Mouse (Mus musculus): Measurements from ENCODE around the gene Baz2a. TPM values are rescaled to one million over a fixed set of nuclear protein-coding genes. Genes with fewer than 3 reads are reported as not detected.
A peak's percentile ranks its signal among the peaks of the same experiment; 100 is the strongest.

Gene Baz2a
- total RNA-seq, 2 experiments from 2014 or later: 15.0 to 40.3 TPM

DNA sequence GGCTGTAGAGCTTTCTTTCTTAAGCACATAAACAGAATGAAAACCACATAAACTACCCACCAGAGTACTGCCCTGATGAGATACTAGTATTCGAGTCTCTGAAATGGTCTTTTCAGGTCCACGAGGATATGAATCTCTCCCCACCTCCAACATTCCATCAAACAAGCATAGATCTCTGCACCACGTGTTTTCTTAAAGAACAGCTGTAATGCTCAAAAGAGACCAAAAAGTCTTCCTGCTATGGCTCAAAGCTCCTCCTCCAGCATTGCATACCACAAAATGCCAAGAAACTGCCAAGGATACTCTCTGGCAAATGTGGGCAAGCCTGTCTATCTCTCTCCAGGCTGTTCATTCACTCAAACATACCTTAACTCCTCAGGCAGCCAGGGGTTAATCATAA, 83.9 kb downstream of the Baz2a start:
- no peak for ATAC-seq (replicated peaks; ENCODE audit: poor library complexity)

GRCm38 (mm10) chr10:128175996-128176755, 84.8 kb downstream of the Baz2a start:
- ATAC-seq (replicated peaks; ENCODE audit: poor library complexity): peak; percentile 97

- ATAC-seq (replicated peaks; ENCODE audit: poor library complexity): no peak
Observed at GRCm38 (mm10) chr10:128177316-128177715, 85.9 kb downstream of the Baz2a start.

Other genes with a start within 250 kb of the Baz2a start
- gene Rdh19, start 241.6 kb upstream of the Baz2a start, total RNA-seq (2015): not detected in 2 replicates
- not detected in 2 replicates for gene Rdh19, start 241.6 kb upstream of the Baz2a start, total RNA-seq (2017)
- gene Rdh16f2, start 225.1 kb upstream of the Baz2a start, total RNA-seq (2015): not detected in 2 replicates
- not detected in 2 replicates for gene Rdh16f2, start 225.1 kb upstream of the Baz2a start, total RNA-seq (2017)
- not detected in 2 replicates for gene Rdh7, start 202.8 kb upstream of the Baz2a start, total RNA-seq (2015)
- not detected in 2 replicates for gene Rdh7, start 202.8 kb upstream of the Baz2a start, total RNA-seq (2017)
- gene Sdr9c7, start 193.1 kb upstream of the Baz2a start, total RNA-seq (2015): not detected in 2 replicates
- not detected in 2 replicates for gene Sdr9c7, start 193.1 kb upstream of the Baz2a start, total RNA-seq (2017)
- gene Hsd17b6, start 84.0 kb upstream of the Baz2a start, total RNA-seq (2015): not detected in 2 replicates
- gene Hsd17b6, start 84.0 kb upstream of the Baz2a start, total RNA-seq (2017): not detected in 2 replicates
- 109 and 117 TPM in 2 replicates for gene Prim1, start 76.4 kb upstream of the Baz2a start, total RNA-seq (2015)
- gene Prim1, start 76.4 kb upstream of the Baz2a start, total RNA-seq (2017): 116 and 131 TPM in 2 replicates
- 1,210 and 1,292 TPM in 2 replicates for gene Naca, start 56.0 kb upstream of the Baz2a start, total RNA-seq (2015)
- gene Naca, start 56.0 kb upstream of the Baz2a start, total RNA-seq (2017): 2,424 and 2,528 TPM in 2 replicates
- 247 and 270 TPM in 2 replicates for gene Ptges3, start 32.6 kb upstream of the Baz2a start, total RNA-seq (2015)
- gene Ptges3, start 32.6 kb upstream of the Baz2a start, total RNA-seq (2017): 310 and 351 TPM in 2 replicates
- gene Atp5b, start 8.3 kb upstream of the Baz2a start, total RNA-seq (2015): 1,546 and 1,583 TPM in 2 replicates
- gene Atp5b, start 8.3 kb upstream of the Baz2a start, total RNA-seq (2017): 2,698 and 2,700 TPM in 2 replicates
- gene Rbms2, start 88.7 kb downstream of the Baz2a start, total RNA-seq (2015): 9.3 and 13.7 TPM in 2 replicates
- gene Rbms2, start 88.7 kb downstream of the Baz2a start, total RNA-seq (2017): 2.5 and 7.2 TPM in 2 replicates
- gene Gls2, start 102.9 kb downstream of the Baz2a start, total RNA-seq (2015): 1.2 and 1.4 TPM in 2 replicates
- gene Gls2, start 102.9 kb downstream of the Baz2a start, total RNA-seq (2017): 0.67 and 3.6 TPM in 2 replicates
- gene Spryd4, start 120.2 kb downstream of the Baz2a start, total RNA-seq (2015): 16.1 and 20.4 TPM in 2 replicates
- gene Spryd4, start 120.2 kb downstream of the Baz2a start, total RNA-seq (2017): 15.6 and 20.0 TPM in 2 replicates
- 0.22 and 0.32 TPM in 2 replicates for gene Mip, start 134.3 kb downstream of the Baz2a start, total RNA-seq (2015)
- gene Mip, start 134.3 kb downstream of the Baz2a start, total RNA-seq (2017): 0.10 and 0.29 TPM in 2 replicates
- 23.7 and 33.8 TPM in 2 replicates for gene Timeless, start 140.5 kb downstream of the Baz2a start, total RNA-seq (2015)
- 70.4 and 86.5 TPM in 2 replicates for gene Timeless, start 140.5 kb downstream of the Baz2a start, total RNA-seq (2017)
- gene Apon, start 162.5 kb downstream of the Baz2a start, total RNA-seq (2015): 0.10 TPM in 1 of 2 replicates, not detected in the other
- gene Apon, start 162.5 kb downstream of the Baz2a start, total RNA-seq (2017): 0.08 and 0.20 TPM in 2 replicates
- not detected in 2 replicates for gene Apof, start 177.1 kb downstream of the Baz2a start, total RNA-seq (2015)
- gene Apof, start 177.1 kb downstream of the Baz2a start, total RNA-seq (2017): not detected in 2 replicates
- gene Stat2, start 179.0 kb downstream of the Baz2a start, total RNA-seq (2015): 9.6 and 9.8 TPM in 2 replicates
- 6.8 and 8.6 TPM in 2 replicates for gene Stat2, start 179.0 kb downstream of the Baz2a start, total RNA-seq (2017)
- 0.22 and 0.27 TPM in 2 replicates for gene Il23a, start 207.2 kb downstream of the Baz2a start, total RNA-seq (2015)
- gene Il23a, start 207.2 kb downstream of the Baz2a start, total RNA-seq (2017): 0.25 TPM in 1 of 2 replicates, not detected in the other
- gene Pan2, start 211.8 kb downstream of the Baz2a start, total RNA-seq (2015): 16.4 and 17.4 TPM in 2 replicates
- gene Pan2, start 211.8 kb downstream of the Baz2a start, total RNA-seq (2017): 12.1 and 12.2 TPM in 2 replicates
- gene Cnpy2, start 230.9 kb downstream of the Baz2a start, total RNA-seq (2015): 151 and 152 TPM in 2 replicates
- 132 and 144 TPM in 2 replicates for gene Cnpy2, start 230.9 kb downstream of the Baz2a start, total RNA-seq (2017)
- gene Cs, start 246.2 kb downstream of the Baz2a start, total RNA-seq (2015): 172 and 181 TPM in 2 replicates
- 106 and 108 TPM in 2 replicates for gene Cs, start 246.2 kb downstream of the Baz2a start, total RNA-seq (2017)